Mouse (Mus musculus): Measurements from ENCODE around the gene Bace2. TPM values are rescaled to one million over a fixed set of nuclear protein-coding genes. Genes with fewer than 3 reads are reported as not detected.

Gene Bace2
- polyA plus RNA-seq (2017; shearing (Covaris generic)) = 0.25 TPM

GRCm38 (mm10) chr16:97356499-97357187, at the start of gene Bace2:
Gene Bace2 (plus strand): TSS chr16:97356742.

DNA sequence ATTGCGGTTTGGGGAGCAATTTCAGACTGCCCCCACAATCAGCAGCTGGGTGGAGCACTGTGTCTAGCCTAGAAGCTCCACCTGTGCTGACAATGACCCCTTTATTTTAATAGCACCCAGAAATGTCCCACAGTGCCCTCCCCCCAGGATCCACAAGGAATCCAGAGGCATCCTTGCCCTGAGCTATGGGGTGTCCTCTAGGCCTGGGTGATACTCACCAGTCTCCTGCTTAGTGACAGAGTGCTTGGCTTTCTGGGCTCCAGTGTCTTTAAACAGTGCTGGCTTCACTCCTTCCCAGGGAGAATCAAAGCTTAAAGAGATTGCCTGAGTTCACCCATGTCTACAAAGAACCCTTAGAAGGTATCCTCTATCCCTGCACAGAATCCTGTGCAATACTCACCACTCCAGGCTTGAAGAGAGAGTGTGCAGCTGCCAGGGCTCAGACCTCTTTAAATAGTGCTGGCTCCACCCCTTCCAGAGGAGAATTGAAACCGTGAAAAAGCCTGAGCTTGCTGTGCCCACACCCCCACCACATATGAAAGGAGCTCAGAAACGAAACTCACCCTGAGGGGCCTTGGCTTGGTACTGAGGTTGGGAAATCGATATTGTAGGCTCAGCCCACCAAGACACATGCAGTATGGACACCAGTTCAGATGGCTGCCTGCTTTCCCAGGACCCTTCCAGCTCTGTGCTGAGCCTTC, 106.1 kb downstream of the Bace2 start, which contains the start of gene Mx1:
Gene Mx1 (minus strand): TSS at position 427 of the 701 bp plus-strand sequence.

Other genes starting within 250 kb of the Bace2 start
- 1.7 TPM for gene Dscam, start 186.0 kb upstream of the Bace2 start, polyA plus RNA-seq (2017; shearing (Covaris generic))
- 3.9 TPM for gene Mx1, start 106.2 kb downstream of the Bace2 start, polyA plus RNA-seq (2017; shearing (Covaris generic))
- 1.2 TPM for gene Fam3b, start 158.1 kb downstream of the Bace2 start, polyA plus RNA-seq (2017; shearing (Covaris generic))

Measured in CD4-positive, CD25-positive, alpha-beta regulatory T cell (primary cell).